Mouse (Mus musculus): ENCODE data around the gene Serpina9.
"Not testable (repeated sequence)": the region's sequence is repeated elsewhere in the genome, so short reads cannot be mapped to it uniquely, and the experiment has no call there.

Gene Serpina9

DNA sequence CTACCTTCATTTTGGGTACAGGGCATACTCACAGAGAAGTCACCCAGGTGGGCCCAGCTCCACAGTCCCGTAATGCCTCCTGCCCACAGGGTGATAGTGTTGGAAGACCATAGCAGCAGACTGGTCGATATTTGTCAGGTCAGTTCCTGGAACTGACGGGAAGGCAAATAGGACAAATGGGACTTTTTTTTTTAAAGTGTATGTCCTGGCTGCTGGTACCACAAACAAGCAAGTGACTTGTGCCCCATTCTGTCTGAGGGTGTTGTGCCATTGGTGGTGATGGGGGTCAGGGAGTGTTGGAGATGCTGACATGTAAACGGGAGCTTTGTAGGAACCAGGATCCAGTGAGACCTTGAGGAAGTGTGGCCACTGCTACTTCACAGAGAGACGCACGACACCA is 23.7 kb downstream of the Serpina9 start, which contains the start of gene Serpina11:
Gene Serpina11, minus strand, starts transcription at position 101 of the 400 bp plus-strand sequence.
- no peak for DNase-seq (ENCODE audit: low spot score)

DNA sequence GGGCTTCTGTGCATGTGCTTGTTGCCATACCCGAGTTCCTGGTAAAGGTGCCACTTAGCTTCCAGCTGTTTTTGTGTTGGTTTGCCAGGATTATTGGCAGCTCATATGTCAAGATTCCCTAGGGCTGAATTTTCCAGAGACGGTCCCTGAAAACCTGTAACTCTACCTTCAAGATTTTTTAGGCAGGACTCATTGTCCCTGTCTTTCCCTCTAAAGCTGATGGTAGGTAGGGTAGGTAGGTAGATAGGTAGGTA is 24.1 kb downstream of the Serpina9 start:
- no peak for DNase-seq (ENCODE audit: low spot score)

DNA sequence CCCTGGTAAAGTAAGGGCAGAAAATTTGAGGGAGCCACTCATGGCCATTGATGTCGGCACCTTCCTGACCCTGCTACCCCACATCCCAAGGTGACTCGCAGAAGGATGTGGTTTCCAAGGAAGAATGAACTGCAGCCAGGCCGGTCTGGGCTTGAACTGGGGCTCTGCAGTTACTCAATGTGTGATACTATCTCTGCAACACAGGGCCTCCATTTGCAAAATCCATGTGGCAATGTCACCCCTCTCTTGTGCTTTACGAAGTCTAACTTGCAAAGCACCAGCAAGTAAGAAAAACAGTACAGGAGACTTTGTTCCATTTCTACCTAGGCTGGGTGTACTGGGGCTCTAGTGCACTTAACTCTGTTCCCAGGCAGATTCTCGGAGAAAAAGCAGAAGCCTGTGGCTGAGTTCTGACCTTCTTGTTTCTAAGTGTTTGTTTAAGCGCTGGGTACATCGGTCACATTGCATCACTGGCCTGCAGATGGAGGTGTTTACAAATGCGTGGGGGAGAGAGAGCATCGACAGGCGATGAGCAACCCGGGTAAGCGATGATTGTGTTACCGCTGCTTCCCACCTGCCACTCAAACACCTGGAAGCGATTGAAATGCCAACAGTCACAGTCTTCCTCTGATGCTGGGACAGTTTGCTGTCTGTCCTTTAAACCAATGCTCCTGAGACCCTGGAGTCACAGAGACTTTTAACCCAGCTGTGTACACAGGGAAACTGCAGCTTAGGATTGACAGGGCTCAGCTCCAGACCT is 24.6 kb downstream of the Serpina9 start:
- DNase-seq (ENCODE audit: low spot score) = no peak

DNA sequence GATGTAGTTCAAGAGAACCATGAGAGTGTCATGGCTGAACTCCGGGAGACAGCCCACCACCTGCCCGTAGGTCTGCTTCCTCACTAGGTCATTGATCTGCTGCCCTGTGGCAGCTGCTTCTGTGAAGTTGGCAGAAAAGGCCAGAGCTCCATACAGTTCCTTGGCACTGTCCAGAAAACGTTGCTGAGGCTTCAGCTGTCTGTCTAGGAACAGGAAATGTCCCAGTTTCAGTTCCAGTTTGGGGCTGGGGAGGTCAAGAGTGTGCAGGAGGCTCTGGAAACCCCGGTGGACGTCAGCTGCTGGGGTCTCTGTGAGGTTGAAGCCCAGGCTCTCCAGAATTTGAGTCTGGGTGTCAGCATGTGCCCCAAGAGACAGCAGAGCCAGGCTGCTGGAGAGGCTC is 27.7 kb downstream of the Serpina9 start:
- DNase-seq (ENCODE audit: low spot score) = no peak

DNA sequence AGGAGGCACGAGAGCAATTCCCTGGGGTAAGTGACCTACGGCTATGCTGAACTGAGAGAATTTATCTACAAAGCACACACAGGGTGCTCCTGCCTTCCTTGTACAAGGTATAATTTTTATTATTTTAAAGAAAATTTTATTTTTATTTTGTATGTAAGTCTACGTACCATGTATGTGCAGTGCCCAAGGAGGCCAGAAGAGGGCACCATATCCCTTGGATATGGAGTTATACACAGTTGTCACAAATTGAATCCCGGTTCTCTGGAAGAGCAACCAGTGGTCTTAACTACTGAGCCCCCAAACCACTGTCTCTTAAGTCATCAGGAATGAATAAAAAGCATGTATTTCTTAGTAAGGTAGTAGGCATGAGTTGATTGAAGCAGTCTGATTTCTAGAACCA is 28.6 kb downstream of the Serpina9 start:
- DNase-seq (ENCODE audit: low spot score) = no peak

DNA sequence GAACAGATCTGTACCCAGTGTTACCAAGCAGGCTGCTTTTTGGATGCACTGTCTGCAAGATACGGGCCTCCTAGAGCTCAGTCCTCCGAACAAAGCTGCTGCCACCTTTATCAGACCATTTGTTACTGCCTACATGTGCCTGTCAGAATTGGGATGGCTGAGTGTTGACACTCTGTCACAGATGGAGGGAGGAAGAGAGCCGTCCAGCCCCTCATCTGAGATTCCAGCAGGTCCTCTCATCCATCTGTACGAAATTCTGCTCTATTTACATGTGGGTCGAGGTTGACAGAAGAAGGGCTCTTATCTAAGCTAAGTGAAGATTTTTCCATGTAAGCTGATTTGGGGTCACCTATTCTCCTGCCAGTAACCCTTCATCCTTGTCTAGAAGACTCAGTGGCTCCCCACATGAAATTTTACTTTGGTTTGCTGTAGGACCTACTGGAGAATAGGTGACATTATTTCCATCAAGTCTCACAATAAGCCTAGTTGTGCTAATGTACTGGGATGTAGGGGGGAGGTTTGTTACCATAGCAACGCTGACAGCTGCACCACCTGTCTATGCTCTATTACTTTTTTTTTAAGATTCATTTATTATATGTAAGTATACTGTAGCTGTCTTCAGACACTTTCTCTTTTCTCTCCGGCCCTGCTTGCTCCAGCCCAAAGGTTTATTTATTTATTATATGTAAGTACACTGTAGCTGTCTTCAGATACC is 31.8 kb downstream of the Serpina9 start:
- DNase-seq (ENCODE audit: low spot score) = no peak

DNA sequence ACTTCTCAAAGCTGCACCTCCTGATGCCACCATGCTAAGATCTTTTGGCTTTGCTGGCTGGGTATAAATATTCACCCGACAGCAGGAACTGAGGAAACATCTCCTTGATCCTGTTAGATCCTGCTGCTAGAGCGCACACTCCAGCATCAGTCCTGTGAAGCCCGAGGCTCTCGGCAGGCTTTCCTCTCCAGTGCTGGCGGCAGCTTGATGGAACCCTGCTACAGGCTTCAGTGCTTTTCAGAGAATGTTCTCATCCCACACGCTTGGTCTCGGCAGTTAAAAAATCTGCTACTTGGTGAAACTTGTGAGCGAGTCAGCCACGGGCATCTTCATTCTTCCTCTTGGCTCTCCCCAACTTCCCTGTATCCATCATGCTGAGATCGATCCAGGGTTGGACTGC is 35.3 kb downstream of the Serpina9 start:
- no peak for DNase-seq (ENCODE audit: low spot score)

DNA sequence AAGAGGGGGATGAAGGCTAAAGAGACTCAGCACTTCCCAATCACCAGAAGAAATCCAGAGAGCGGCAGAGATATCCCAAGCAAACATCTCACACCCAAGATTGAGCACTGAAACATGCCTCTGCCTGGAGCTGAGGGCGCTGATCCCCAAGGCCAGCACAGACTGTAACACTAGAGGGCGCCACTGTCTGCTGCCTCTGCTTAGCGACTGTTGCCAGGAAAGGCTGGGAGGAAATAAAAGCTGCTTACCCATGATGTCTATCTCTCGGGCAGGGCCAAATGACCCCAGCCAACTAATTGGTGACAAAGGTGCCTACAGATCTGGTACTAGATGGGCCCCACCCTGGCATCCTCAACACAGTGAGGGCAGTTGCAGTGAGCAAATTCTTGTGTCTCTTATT is 35.7 kb downstream of the Serpina9 start:
- no peak for DNase-seq (ENCODE audit: low spot score)

DNA sequence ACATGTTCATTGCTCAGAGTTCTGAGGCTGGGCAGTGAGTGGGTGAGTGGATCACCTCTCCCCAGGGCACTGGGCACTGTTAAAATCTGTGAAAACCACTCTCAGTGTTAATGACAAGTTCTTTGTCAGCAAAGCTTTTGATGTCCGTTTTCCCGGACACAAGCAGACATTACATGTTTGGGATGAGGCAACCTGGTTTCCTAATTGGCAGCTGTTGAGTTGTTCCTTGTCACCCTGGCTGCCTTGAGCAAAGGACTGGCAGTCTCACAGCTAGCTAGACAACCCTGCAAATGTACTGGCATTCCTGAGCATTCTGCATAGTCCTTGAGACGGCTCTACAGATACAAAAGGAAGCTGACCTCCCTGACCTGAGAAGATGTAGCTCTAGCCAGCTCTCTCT is 36.5 kb downstream of the Serpina9 start:
- DNase-seq (ENCODE audit: low spot score) = no peak

DNA sequence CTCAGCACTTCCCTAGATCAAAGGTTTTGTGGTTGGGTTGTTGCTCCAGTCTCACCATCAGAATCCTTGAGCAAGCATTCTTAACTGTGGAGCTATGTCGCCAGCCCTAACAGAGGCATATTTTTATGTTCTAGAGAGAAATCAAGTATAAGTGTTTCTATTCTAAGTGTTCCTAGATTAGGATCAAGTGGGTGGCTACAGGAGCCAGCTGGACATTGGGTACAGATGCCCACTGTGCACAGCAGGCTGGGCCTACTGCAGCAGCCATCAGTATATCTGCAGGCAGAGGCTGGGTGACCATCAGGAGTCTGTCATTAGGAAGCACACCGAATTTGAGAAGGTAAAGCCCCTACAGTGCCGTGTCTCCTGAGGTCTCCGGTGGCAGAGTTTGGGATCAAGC is 42.5 kb downstream of the Serpina9 start:
- no peak for DNase-seq (ENCODE audit: low spot score)

DNA sequence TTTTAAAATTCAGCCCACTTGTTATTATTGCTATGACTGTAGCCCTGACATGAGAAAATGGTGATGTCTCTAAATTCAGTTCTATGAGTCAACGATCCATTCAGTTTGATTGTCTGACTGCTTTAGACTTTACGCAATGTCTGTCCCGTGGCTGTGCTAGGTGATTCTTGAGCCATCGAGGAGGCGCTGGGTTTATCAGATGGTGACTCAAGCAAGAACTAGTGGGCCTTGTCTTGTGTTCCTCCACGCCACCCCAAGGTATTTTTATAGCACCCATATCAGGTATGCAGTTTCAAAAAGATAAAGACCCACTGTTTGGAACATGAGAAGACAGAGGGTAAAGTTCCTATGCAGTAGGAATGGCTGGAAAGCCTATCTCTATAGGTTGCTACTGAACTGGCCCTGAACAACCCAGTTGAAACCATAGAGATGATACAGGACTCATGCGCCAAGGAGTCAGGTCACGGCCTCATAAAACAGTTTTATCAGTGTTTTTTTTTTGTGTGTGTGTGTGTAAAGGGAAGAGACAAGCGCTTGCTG is 43.9 kb downstream of the Serpina9 start:
- no peak for DNase-seq (ENCODE audit: low spot score)

DNA sequence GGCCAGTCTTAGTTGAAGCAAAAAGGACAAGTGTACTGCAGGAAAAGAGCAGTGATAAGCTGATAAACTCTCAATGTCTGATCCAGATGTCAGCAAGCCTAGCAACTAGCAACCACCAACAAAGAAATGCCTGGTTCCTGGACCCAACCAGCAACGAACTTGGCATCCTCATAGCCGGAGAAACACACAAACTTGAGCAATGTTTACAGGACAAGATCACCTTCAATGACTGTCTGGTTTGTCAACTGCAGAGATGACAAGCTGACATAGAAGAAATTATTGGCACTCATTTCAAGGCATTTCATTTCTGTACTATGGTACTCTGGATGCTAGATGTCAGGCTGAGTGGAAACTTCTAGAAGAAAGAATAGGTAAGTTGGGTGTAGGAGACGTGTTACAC is 46.8 kb downstream of the Serpina9 start:
- DNase-seq (ENCODE audit: low spot score) = no peak

DNA sequence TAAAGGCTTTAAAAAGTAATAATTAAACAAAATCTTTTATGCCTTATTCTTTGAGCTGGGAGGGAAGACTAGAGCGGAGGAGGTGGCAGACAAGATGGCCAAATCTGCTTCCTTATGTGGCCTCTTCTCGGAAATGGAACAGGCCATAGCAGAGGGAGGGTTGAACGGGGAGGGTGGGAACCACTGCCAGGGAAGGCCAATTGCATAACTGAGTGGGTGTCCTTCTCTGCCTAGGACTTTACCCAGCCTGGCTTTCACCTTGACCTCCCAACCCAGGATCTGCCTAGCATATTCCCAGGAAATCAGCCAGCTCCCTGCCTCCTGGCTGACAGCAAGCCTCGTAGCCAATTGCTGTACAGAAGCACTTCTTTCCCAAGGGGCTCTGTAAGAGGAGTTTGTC is 50.3 kb downstream of the Serpina9 start:
- DNase-seq (ENCODE audit: low spot score) = no peak

DNA sequence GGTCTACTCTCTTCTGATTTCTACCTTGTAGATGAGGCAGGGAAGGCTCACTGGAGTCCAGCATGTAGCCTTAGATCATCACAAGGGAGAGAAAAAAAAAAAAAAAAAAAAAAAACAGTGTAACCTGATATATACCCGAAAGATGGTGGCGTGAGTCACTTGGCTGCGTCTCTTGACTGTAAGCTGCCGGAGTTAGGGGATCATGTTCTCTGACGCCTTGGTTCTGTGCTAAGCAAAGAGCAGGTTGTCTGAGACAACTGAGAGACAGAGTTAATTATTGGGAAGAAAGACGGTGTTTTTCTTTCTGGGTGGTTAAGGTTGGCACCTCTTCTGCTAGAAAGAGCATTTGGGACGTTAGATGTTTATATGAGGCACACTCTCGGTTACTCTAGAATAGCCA is 50.7 kb downstream of the Serpina9 start:
- no peak for DNase-seq (ENCODE audit: low spot score)

DNA sequence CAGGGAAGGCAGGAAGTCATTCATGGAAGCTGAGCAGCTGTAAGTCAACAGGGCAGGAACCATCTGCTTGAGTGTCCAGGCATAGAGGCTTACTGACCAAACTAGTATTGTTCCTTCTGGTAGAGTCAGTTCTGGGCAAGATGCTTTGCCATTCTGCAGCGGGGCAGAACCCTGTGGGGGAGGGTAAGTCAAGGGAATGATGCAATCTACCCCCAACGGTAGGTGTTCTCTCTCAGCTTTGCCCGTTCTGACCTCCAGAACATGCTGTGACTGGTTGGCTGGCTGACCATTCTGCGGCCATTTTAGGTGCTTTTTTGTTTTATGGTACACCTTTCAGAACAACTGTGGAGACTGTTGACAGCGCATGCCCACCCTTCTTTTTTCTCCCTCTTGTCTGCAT is 51.2 kb downstream of the Serpina9 start:
- DNase-seq (ENCODE audit: low spot score) = no peak

DNA sequence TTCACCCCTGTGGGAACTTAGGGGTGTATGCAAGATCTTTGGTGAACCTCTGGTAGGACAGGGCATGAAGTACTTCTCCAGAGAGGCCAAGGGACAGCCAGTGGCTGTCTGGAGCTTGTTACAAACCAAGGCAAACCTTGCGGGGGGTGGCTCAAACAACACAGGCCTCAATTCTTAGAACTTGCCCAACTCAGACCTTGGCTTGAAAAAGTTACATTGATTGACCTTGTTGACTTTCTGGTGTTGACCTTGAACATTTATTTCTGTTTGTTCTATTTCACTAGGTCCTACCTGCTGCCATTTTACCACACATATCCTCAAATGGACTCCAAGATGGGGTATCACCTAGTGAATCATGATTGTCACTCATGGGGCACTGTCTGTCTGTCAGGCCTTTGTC is 51.8 kb downstream of the Serpina9 start:
- DNase-seq (ENCODE audit: low spot score) = no peak

DNA sequence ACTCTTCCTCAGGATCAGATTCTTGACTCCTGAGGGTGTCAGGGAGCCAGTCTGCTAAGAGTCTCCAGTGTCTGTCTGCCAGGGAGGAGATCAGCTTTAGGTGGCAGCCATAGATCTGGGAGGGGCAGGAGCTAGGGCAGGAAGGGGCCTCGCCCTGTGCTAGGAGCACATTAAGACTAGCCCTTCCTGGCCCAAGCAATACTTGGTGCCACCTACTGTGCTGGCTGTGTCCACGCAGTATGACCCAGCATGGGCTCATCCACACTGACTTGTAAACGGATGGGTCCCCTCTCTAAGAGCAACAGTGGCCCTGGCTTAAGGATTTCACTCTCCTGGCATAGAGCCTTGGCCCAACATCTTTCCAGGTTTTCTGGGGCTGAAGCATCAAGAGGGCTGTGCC is 54.8 kb downstream of the Serpina9 start, which contains the start of gene Serpina1e:
Gene Serpina1e, minus strand, starts transcription at position 178 of the 400 bp plus-strand sequence.
- no peak for DNase-seq (ENCODE audit: low spot score)

DNA sequence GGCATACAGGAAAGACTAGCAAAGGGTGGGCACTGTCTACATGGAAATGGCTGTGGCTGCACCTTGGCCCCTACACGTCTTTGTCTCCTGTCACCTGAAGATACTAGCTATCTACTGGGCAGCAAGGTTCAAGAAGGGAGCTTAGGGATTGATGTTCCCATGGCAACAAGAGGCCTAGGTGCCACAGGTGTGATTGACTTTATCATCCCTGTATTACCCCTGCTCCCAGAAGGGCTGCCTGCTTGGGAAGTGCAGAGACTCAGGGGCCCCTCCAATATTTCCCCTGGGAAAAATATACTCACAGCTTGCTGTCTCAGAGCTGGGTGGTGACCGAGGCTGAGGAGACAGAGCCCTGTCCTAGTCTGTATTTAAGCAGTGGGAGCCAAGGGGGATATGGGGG is 57.0 kb downstream of the Serpina9 start:
- not testable (repeated sequence) for DNase-seq (ENCODE audit: low spot score)

DNA sequence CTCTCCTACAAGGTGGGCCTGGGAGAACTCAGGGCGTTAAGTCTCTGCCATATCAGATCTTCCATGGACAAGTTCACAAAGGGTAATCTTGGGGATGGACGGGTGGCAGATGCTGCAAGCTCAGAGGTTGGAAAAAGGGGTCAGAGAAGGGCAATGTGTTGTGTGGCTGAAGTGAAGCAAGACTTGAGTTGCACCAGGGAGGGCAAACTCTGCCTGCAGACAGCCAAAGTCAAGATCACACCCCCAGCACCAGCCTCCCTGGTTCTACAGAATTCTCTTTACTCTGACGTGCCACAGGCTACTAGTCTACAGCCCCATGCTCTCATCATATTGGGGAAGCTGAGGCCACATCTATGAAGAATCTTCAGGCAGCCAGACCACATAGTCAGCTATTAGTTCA is 60.6 kb downstream of the Serpina9 start:
- not testable (repeated sequence) for DNase-seq (ENCODE audit: low spot score)

DNA sequence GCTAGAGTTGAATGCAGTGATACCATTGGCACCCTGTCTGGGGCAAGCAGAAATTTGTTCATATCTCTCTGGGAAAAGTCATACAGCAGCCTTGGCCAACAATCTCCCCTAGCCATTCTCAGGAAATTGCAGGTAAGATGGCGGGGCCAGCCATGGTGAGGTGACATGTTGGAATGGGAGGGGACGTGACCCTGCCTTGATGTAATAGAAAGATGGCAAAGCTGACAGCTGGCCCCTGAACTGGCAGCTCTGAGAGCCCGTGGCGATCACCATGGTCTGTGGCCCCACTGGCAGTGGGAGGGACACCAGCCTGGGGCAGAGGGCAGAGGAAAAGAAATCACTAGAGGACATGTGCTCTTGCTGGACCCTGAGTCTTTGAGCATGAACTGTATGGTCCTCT is 67.3 kb downstream of the Serpina9 start:
- no peak for DNase-seq (ENCODE audit: low spot score)

Measured in left cerebral cortex, adult 11 months (tissue).